Mouse (Mus musculus) ES-Bruce4 (cell line): ENCODE measurements around the gene Iqcb1.

ENCODE experiments used
- CTCF ChIP-seq: IDR thresholded peaks from one replicate; pipeline ENCODE4 v1.8.1; 2011; ENCODE audit warnings: low read depth, low read length
- POLR2A ChIP-seq: IDR thresholded peaks from one replicate; pipeline ENCODE4 v1.8.1; 2011; ENCODE audit warnings: low read length; ENCODE audit not compliant: insufficient read depth

- TF ChIP-seq CTCF: no peak
- TF ChIP-seq POLR2A: no peak
Measured at GRCm38 (mm10) chr16:36798334-36798733, 29.9 kb upstream of the Iqcb1 start.
